In genomic region chr11:84172539-84173435, GRCm38 (mm10) we compare ENCODE assay signal across 32 mouse cellular contexts. TPM values are rescaled to one million over a fixed set of nuclear protein-coding genes. Genes with fewer than 3 reads are reported as not detected.
DNase-seq lines count a peak whose midpoint lies in the region; ATAC-seq lines count a peak whose summit lies in the region.
"Had no signal": no experiment of that assay in that cellular context is flagged by ENCODE, and none has a peak within 500 bp of the region (broad histone marks: within the 10 kb centered on the region; RNA-seq: fewer than 3 reads in every experiment).

No protein-coding gene starts in this region.

- H3K27ac ChIP-seq in heart, embryonic 13.5 days (replicated peaks), result no peak overlapping the region
- H3K27ac ChIP-seq in heart, embryonic 10.5 days, result no peak overlapping the region
- H3K27ac ChIP-seq in intestine, embryonic 14.5 days (ENCODE audit: low read depth), result no peak overlapping the region
- H3K27ac ChIP-seq in liver, embryonic 16.5 days (ENCODE audit: low read length), result no peak overlapping the region
- H3K27ac ChIP-seq: embryonic facial prominence, embryonic 13.5 days; forebrain, embryonic 10.5 days; heart, adult 2 months; hindbrain, embryonic 10.5 days; hindbrain, embryonic 15.5 days; left cerebral cortex, adult 2 months; limb, embryonic 12.5 days; liver, embryonic 14.5 days; macrophage had no signal

- no peak overlapping the region for H3K4me3 ChIP-seq in heart, embryonic 13.5 days
- H3K4me3 ChIP-seq in heart, embryonic 10.5 days, result no peak overlapping the region
- no peak overlapping the region for H3K4me3 ChIP-seq in intestine, embryonic 14.5 days (ENCODE audit: low read depth, low read length)
- H3K4me3 ChIP-seq in liver, embryonic 16.5 days (ENCODE audit: low read depth, low read length), result no peak overlapping the region
- H3K4me3 ChIP-seq: embryonic facial prominence, embryonic 13.5 days; forebrain, embryonic 10.5 days; heart, adult 2 months; hindbrain, embryonic 10.5 days; hindbrain, embryonic 15.5 days; left cerebral cortex, adult 2 months; limb, embryonic 12.5 days had no signal

- no peaks in the 10 kb centered on the region for H3K27me3 ChIP-seq in heart, embryonic 13.5 days (replicated peaks)
- H3K27me3 ChIP-seq in heart, embryonic 10.5 days (ENCODE audit: insufficient read depth, poor library complexity, severe bottlenecking), result no peaks in the 10 kb centered on the region
- H3K27me3 ChIP-seq in intestine, embryonic 14.5 days (replicated peaks; ENCODE audit: control insufficient read depth, insufficient read depth, low read length), result no peaks in the 10 kb centered on the region
- no peaks in the 10 kb centered on the region for H3K27me3 ChIP-seq in liver, embryonic 16.5 days (ENCODE audit: control insufficient read depth, insufficient read depth, low read depth, low read length)
- H3K27me3 ChIP-seq: embryonic facial prominence, embryonic 13.5 days; hindbrain, embryonic 15.5 days; limb, embryonic 12.5 days had no signal

- no peaks in the 10 kb centered on the region for H3K36me3 ChIP-seq in heart, embryonic 13.5 days
- H3K36me3 ChIP-seq in heart, embryonic 10.5 days, result no peaks in the 10 kb centered on the region
- no peaks in the 10 kb centered on the region for H3K36me3 ChIP-seq in intestine, embryonic 14.5 days (ENCODE audit: control insufficient read depth, insufficient read depth, low read length)
- H3K36me3 ChIP-seq in liver, embryonic 16.5 days (ENCODE audit: control insufficient read depth, insufficient read depth), result no peaks in the 10 kb centered on the region
- H3K36me3 ChIP-seq: embryonic facial prominence, embryonic 13.5 days; forebrain, embryonic 10.5 days; hindbrain, embryonic 10.5 days; hindbrain, embryonic 15.5 days; limb, embryonic 12.5 days had no signal

- no peaks in the 10 kb centered on the region for H3K9me3 ChIP-seq in heart, embryonic 13.5 days
- H3K9me3 ChIP-seq in heart, embryonic 10.5 days, result no peaks in the 10 kb centered on the region
- H3K9me3 ChIP-seq in intestine, embryonic 14.5 days (ENCODE audit: control insufficient read depth, low read length), result no peaks in the 10 kb centered on the region
- no peaks in the 10 kb centered on the region for H3K9me3 ChIP-seq in liver, embryonic 16.5 days (replicated peaks; ENCODE audit: control insufficient read depth, low read length)
- H3K9me3 ChIP-seq: embryonic facial prominence, embryonic 13.5 days; forebrain, embryonic 10.5 days; hindbrain, embryonic 10.5 days; hindbrain, embryonic 15.5 days; limb, embryonic 12.5 days had no signal

- no peak overlapping the region for H3K4me2 ChIP-seq in heart, embryonic 13.5 days
- no peak overlapping the region for H3K4me2 ChIP-seq in intestine, embryonic 14.5 days (ENCODE audit: low read length)
- no peak overlapping the region for H3K4me2 ChIP-seq in liver, embryonic 16.5 days (ENCODE audit: low read depth, low read length)
- H3K4me2 ChIP-seq: embryonic facial prominence, embryonic 13.5 days; hindbrain, embryonic 15.5 days; limb, embryonic 12.5 days had no signal

- whole genome bisulfite sequencing in heart, embryonic 13.5 days, result 60% methylated on average over 11 of the region's 11 CpGs
- WGBS in heart, embryonic 10.5 days, result 62% methylated on average over 11 of the region's 11 CpGs
- WGBS in intestine, embryonic 14.5 days, result 64% methylated on average over 11 of the region's 11 CpGs
- 64% methylated on average over 11 of the region's 11 CpGs for whole genome bisulfite sequencing in liver, embryonic 16.5 days (ENCODE audit: insufficient replicate concordance)

- DNase-seq in heart, embryonic 10.5 days (ENCODE audit: low spot score), result no peak
- DNase-seq in adipocyte (ENCODE audit: low spot score), result peak; percentile 74
- DNase-seq in intestine, embryonic 14.5 days (ENCODE audit: low spot score), result no peak
- DNase-seq in right cerebral cortex, adult 18-20 months, result no peak
- DNase-seq: B cell, adult 2 months; cerebellum, adult 18-20 months; cerebellum, postnatal 10 days; heart, adult 2 months; heart, postnatal 14 days; kidney, postnatal 25 days; midbrain, embryonic 14.5 days; retina, postnatal 1 day; right cerebral cortex, postnatal 25 days; thymus, postnatal 14 days had no signal

- peak overlapping the region; percentile 19; the same call in 1 of the 2 replicates for H3K9ac ChIP-seq in heart, embryonic 13.5 days
- no peak overlapping the region for H3K9ac ChIP-seq in intestine, embryonic 14.5 days (ENCODE audit: low read length)
- no peak overlapping the region for H3K9ac ChIP-seq in liver, embryonic 16.5 days (ENCODE audit: low read depth, low read length)
- H3K9ac ChIP-seq: embryonic facial prominence, embryonic 13.5 days; hindbrain, embryonic 15.5 days; limb, embryonic 12.5 days; liver, embryonic 14.5 days had no signal

- no peak for ATAC-seq in heart, embryonic 13.5 days (ENCODE audit: extremely low read depth, insufficient number of reproducible peaks, low FRiP score, low TSS enrichment)
- ATAC-seq in intestine, embryonic 14.5 days (replicated peaks; ENCODE audit: low FRiP score, low TSS enrichment, low read depth), result 0 out of 2 replicates have a peak, but pooled peaks have one; percentile 36
- ATAC-seq in liver, embryonic 16.5 days (ENCODE audit: low read depth), result peak; percentile 61; the same call in 1 of the 2 replicates
- ATAC-seq in frontal cortex, adult (ENCODE audit: low TSS enrichment), result no peak
- ATAC-seq: activated CD4-positive, CD25-positive, alpha-beta regulatory T cell, adult 4 months; forebrain, embryonic 16.5 days; inflammation-experienced regulatory T-cells, adult 6 months had no signal

- peaks cover 13% of the 10 kb centered on the region for H3K4me1 ChIP-seq in heart, embryonic 13.5 days
- peaks cover 9% of the 10 kb centered on the region for H3K4me1 ChIP-seq in heart, embryonic 10.5 days
- no peaks in the 10 kb centered on the region for H3K4me1 ChIP-seq in intestine, embryonic 14.5 days (replicated peaks; ENCODE audit: control insufficient read depth, insufficient read depth, low read length)
- H3K4me1 ChIP-seq in liver, embryonic 16.5 days (ENCODE audit: control insufficient read depth, low read depth, low read length), result no peaks in the 10 kb centered on the region
- H3K4me1 ChIP-seq: embryonic facial prominence, embryonic 13.5 days; hindbrain, embryonic 15.5 days; limb, embryonic 12.5 days had no signal

RNA-seq across cellular contexts. Expression of gene Gm11437, which starts 5.5 kb away (rescaled TPM):
- polyA plus RNA-seq in heart, embryonic 13.5 days (2015; fragmentation: Nextera tagmentation; extraction: Ambion mirVana), result not detected in 2 replicates
- polyA plus RNA-seq in heart, embryonic 10.5 days (2016; fragmentation: Nextera tagmentation; extraction: Ambion mirVana), result not detected in 2 replicates
- 0.15 TPM in 2 replicates for polyA plus RNA-seq in intestine, embryonic 14.5 days (2014; fragmentation: Nextera tagmentation; extraction: Ambion mirVana)
- not detected in 2 replicates for polyA plus RNA-seq in liver, embryonic 16.5 days (2015; fragmentation: Nextera tagmentation; extraction: Ambion mirVana)
- polyA plus RNA-seq: activated CD4-positive, CD25-positive, alpha-beta regulatory T cell, adult 4 months; embryonic facial prominence, embryonic 13.5 days; forebrain, embryonic 10.5 days; forebrain, embryonic 16.5 days; heart, adult 2 months; heart, embryonic 14.5 days; inflammation-experienced regulatory T-cells, adult 6 months; kidney, embryonic 14.5 days; limb, embryonic 12.5 days; liver, embryonic 14.5 days; lung, embryonic 16.5 days; macrophage; urinary bladder, adult 2 months had no signal

RNA-seq across cellular contexts. Expression of gene Acaca, which starts 43.3 kb away (rescaled TPM):
- polyA plus RNA-seq in heart, embryonic 13.5 days (2015; fragmentation: Nextera tagmentation; extraction: Ambion mirVana), result 6.6 and 6.7 TPM in 2 replicates
- 13.3 and 14.9 TPM in 2 replicates for polyA plus RNA-seq in heart, embryonic 10.5 days (2016; fragmentation: Nextera tagmentation; extraction: Ambion mirVana)
- polyA plus RNA-seq in intestine, embryonic 14.5 days (2014; fragmentation: Nextera tagmentation; extraction: Ambion mirVana), result 23.6 and 25.8 TPM in 2 replicates
- 6.0 and 6.7 TPM in 2 replicates for polyA plus RNA-seq in liver, embryonic 16.5 days (2015; fragmentation: Nextera tagmentation; extraction: Ambion mirVana)

RNA-seq across cellular contexts. Expression of gene Tada2a, which starts 43.4 kb away (rescaled TPM):
- polyA plus RNA-seq in heart, embryonic 13.5 days (2015; fragmentation: Nextera tagmentation; extraction: Ambion mirVana), result 19.9 and 20.4 TPM in 2 replicates
- polyA plus RNA-seq in heart, embryonic 10.5 days (2016; fragmentation: Nextera tagmentation; extraction: Ambion mirVana), result 24.7 and 31.4 TPM in 2 replicates
- polyA plus RNA-seq in intestine, embryonic 14.5 days (2014; fragmentation: Nextera tagmentation; extraction: Ambion mirVana), result 31.8 and 35.3 TPM in 2 replicates
- polyA plus RNA-seq in liver, embryonic 16.5 days (2015; fragmentation: Nextera tagmentation; extraction: Ambion mirVana), result 7.7 and 7.9 TPM in 2 replicates

Comparison
In these comparisons a context has a peak if more than half of its experiments do, and no peak if none do; other contexts are left out.
1. ATAC-seq: peak in intestine, embryonic 14.5 days (single experiment) and liver, embryonic 16.5 days (single experiment); none in heart, embryonic 13.5 days (single experiment) and frontal cortex, adult (single experiment).